Mouse (Mus musculus) midbrain, embryonic 13.5 days (tissue): ENCODE data around the gene Best2. TPM values are rescaled to one million over a fixed set of nuclear protein-coding genes. Genes with fewer than 3 reads are reported as not detected.

Experiments used
- ATAC-seq: fragments of 200-750 bp; cut with Nextera tagmentation; 2 replicates; pipeline ENCODE4 v1.8.0; 2017; ENCODE audit warnings: mild to moderate bottlenecking, moderate TSS enrichment, moderate library complexity
- H3K27ac ChIP-seq: fragments of 300-500 bp; sonication (generic); 2 replicates; pipeline ENCODE4 v1.5.1; 2015; ENCODE audit warnings: inconsistent platforms, mild to moderate bottlenecking, moderate library complexity
- H3K27me3 ChIP-seq: fragments of 300-500 bp; sonication (generic); 2 replicates; pipeline ENCODE4 v1.6.1; 2015; ENCODE audit warnings: mild to moderate bottlenecking, inconsistent platforms
- H3K36me3 ChIP-seq: fragments of 300-500 bp; sonication (generic); 2 replicates; pipeline ENCODE4 v1.6.1; 2015; ENCODE audit warnings: mild to moderate bottlenecking, inconsistent platforms
- H3K4me1 ChIP-seq: fragments of 300-500 bp; sonication (generic); replicated peaks from 2 replicates; pipeline ENCODE4 v1.6.1; 2015; ENCODE audit warnings: inconsistent platforms
- H3K4me2 ChIP-seq: fragments of 300-500 bp; sonication (generic); replicated peaks from 2 replicates; pipeline ENCODE4 v1.6.1; 2015; ENCODE audit warnings: moderate library complexity, mild to moderate bottlenecking, inconsistent platforms
- H3K4me3 ChIP-seq: fragments of 300-500 bp; sonication (generic); replicated peaks from 2 replicates; pipeline ENCODE4 v1.5.1; 2015; ENCODE audit warnings: mild to moderate bottlenecking, inconsistent platforms
- H3K9ac ChIP-seq: fragments of 300-500 bp; sonication (generic); replicated peaks from 2 replicates; pipeline ENCODE4 v1.6.1; 2015; ENCODE audit warnings: mild to moderate bottlenecking, inconsistent platforms
- H3K9me3 ChIP-seq: fragments of 300-500 bp; sonication (generic); 2 replicates; pipeline ENCODE4 v1.6.1; 2016; ENCODE audit warnings: mild to moderate bottlenecking, inconsistent platforms
- WGBS: fragments of 180-500 bp; shearing (Covaris S2); methylation state at CpG from one replicate; pipeline ENCODE4 v1.1.7; 2015; 5-methylcytosine and 5-hydroxymethylcytosine counted together
- microRNA-seq: library from miRNA; unstranded; fragments of <30 nt; microRNA quantifications from one replicate; pipeline ENCODE4, GENCODE M21; 2016
- polyA plus RNA-seq: library from polyadenylated mRNA; unstranded; fragments of >200 nt; fragmentation: Nextera tagmentation; extraction: Ambion mirVana; gene quantifications from 2 replicates; pipeline ENCODE4 v1.2.1, GENCODE M21; 2015

Gene Best2
- polyA plus RNA-seq, 1 experiment from 2014 or later, result not detected

DNA sequence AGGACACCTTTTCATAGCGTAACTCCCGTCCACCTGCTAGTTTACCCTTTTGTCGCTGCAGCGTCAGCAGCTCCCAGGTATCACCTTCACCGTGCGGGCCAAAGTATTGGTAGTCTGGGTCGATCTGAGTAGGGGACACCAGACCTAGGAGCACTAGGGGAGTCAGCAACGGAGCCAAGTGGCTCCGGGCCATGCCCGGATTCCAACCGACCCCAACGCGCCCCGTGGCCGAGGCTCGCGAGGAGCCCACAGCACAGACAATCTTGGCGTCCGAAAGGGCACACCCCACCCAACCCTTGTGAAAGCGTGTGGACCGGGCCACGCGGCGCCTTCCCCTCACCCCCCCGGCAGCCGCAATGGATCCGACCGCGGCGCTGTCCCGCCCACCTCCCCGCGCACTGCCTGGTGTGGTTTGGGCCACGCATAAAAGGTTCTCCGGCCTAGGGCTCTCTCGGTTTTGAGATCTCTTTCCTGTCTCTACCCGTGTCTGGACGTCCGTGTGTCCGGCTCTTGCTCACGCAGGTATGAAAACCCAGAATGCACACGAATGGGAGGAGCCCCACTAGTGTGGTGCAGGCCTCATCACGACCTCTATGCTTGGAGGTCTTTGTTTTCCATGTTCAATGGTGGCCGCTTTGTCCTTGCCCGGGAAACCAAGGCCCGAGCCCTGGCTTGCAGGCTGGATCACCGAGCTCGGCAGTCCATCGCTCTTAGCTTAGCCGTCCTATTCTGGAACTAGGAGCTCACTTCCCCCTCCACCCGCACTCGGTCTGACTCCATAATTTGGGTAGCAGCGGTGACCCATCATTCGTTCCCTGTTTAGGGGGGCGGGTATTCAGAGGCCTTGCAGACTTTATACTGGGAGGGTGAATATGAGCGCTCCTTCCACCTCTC, 44.8 kb downstream of the Best2 start, which contains the start of the genes Gm49661, Prdx2 and Rnaseh2a:
TSS of gene Gm49661 (minus strand) at position 193 of the 894 bp plus-strand sequence.
TSS of gene Prdx2 (plus strand) at position 347 of the 894 bp plus-strand sequence.
TSS of gene Rnaseh2a (minus strand) at position 527 of the 894 bp plus-strand sequence.
- H3K27ac ChIP-seq, result peak within 1 kb of the TSS; percentile 85
- H3K27me3 ChIP-seq, result no peaks in the 10 kb centered on the region
- peaks cover 56% of the 10 kb centered on the region for H3K4me1 ChIP-seq
- peak within 1 kb of the TSS; percentile 96 for H3K9ac ChIP-seq
- under 1% methylated on average over 56 of the region's 56 CpGs for WGBS
- peak within 1 kb of the TSS; percentile 88 for H3K4me2 ChIP-seq
- ATAC-seq, result peak; percentile 75
- H3K4me3 ChIP-seq, result peak within 1 kb of the TSS; percentile 77
- peaks cover 36% of the 10 kb centered on the region for H3K36me3 ChIP-seq
- H3K9me3 ChIP-seq, result no peaks in the 10 kb centered on the region

GRCm38 (mm10) chr8:84968650-84969049, 45.7 kb downstream of the Best2 start:
- peaks cover 54% of the 10 kb centered on the region for H3K4me1 ChIP-seq
- 30% methylated on average over 2 of the region's 2 CpGs for WGBS

DNA sequence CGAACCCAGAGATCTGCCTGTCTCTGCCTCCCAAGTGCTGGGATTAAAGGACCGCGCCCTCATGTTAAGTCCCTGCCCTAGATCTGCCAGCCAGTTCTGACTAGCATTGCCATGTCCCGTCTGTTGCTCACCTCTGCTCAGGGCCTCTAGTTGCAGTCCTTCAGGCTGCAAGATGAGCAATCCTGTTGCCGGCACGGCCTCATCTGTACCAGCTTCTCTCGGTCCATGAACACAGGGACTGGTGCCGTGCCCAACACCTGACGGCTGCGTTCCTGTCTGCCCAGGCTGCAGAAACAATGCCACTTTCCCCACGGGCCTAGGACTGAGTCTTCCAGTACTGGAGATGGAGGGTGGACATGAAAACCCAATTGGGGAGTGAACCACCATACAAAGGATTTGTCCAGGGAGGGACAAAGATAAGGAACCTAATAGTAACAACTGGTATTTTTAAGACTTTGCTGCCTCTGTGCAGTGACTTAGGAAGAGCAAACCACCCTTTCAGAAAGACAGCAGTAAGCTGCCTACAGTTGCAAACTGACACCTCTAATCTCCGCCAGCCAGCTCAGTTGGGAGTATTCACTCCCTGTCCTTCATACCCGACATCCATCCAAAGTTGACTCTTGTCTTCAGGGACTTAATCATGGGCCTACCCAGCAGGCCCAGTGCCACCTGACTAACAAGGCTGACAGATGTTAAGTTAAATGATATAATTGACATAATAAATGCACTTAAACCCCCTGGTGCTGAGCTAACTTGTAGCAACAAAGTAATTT, 46.6 kb downstream of the Best2 start:
- Histone ChIP-seq H3K4me1 (peaks cover 54% of the 10 kb centered on the region), H3K27ac (no peak overlapping the region), H3K4me2 (no peak overlapping the region; the same call in 1 of the 2 replicates), H3K4me3 (no peak overlapping the region), H3K27me3 (no peaks in the 10 kb centered on the region), H3K9ac (no peak overlapping the region), H3K9me3 (no peaks in the 10 kb centered on the region), H3K36me3 (peaks cover 19% of the 10 kb centered on the region)
- 85% methylated on average over 13 of the region's 13 CpGs for WGBS
- ATAC-seq, result no peak

More at GRCm38 (mm10) chr8:84968650-84969049, 45.7 kb downstream of the Best2 start:
- ATAC-seq, result no peak
- no peaks in the 10 kb centered on the region for H3K9me3 ChIP-seq
- H3K4me3 ChIP-seq, result peak overlapping the region; percentile 77
- H3K9ac ChIP-seq, result peak overlapping the region; percentile 96
- peak overlapping the region; percentile 88 for H3K4me2 ChIP-seq
- H3K27me3 ChIP-seq, result no peaks in the 10 kb centered on the region
- peak overlapping the region; percentile 85 for H3K27ac ChIP-seq
- peaks cover 28% of the 10 kb centered on the region for H3K36me3 ChIP-seq

- H3K4me2 ChIP-seq, result peak overlapping the region; percentile 92; the same call in 1 of the 2 replicates
- H3K9ac ChIP-seq, result no peak overlapping the region
Observed at GRCm38 (mm10) chr8:84966603-84967002, 47.7 kb downstream of the Best2 start.

GRCm38 (mm10) chr8:84965731-84966291, 48.5 kb downstream of the Best2 start:
- Histone ChIP-seq H3K9me3 (no peaks in the 10 kb centered on the region), H3K4me1 (peaks cover 38% of the 10 kb centered on the region), H3K36me3 (0 out of 2 replicates have a peak, but pooled peaks cover 5% of the 10 kb centered on the region), H3K9ac (peak overlapping the region; percentile 76), H3K4me3 (peak overlapping the region; percentile 68), H3K27ac (peak overlapping the region; percentile 56), H3K4me2 (peak overlapping the region; percentile 92), H3K27me3 (no peaks in the 10 kb centered on the region)
- under 1% methylated on average over 41 of the region's 41 CpGs for WGBS
- ATAC-seq, result peak; percentile 77

More at GRCm38 (mm10) chr8:84966603-84967002, 47.7 kb downstream of the Best2 start:
- no peaks in the 10 kb centered on the region for H3K27me3 ChIP-seq
- peaks cover 46% of the 10 kb centered on the region for H3K4me1 ChIP-seq
- H3K27ac ChIP-seq, result 0 out of 2 replicates have a peak overlapping the region, but pooled peaks have one; percentile 10
- no peaks in the 10 kb centered on the region for H3K9me3 ChIP-seq
- ATAC-seq, result no peak
- H3K36me3 ChIP-seq, result peaks cover 9% of the 10 kb centered on the region
- 69% methylated on average over 3 of the region's 3 CpGs for WGBS
- peak overlapping the region; percentile 68; the same call in 1 of the 2 replicates for H3K4me3 ChIP-seq

- peaks cover 11% of the 10 kb centered on the region; the same call in 1 of the 2 replicates for H3K36me3 ChIP-seq
- H3K27me3 ChIP-seq, result no peaks in the 10 kb centered on the region
- no peaks in the 10 kb centered on the region for H3K9me3 ChIP-seq
- no peak overlapping the region for H3K27ac ChIP-seq
- peaks cover 32% of the 10 kb centered on the region for H3K4me1 ChIP-seq
- ATAC-seq, result no peak
- no peak overlapping the region for H3K4me3 ChIP-seq
- no peak overlapping the region for H3K4me2 ChIP-seq
- 89% methylated on average over 4 of the region's 4 CpGs for WGBS
- H3K9ac ChIP-seq, result no peak overlapping the region
Observed at GRCm38 (mm10) chr8:84963952-84964351, 50.4 kb downstream of the Best2 start.

DNA sequence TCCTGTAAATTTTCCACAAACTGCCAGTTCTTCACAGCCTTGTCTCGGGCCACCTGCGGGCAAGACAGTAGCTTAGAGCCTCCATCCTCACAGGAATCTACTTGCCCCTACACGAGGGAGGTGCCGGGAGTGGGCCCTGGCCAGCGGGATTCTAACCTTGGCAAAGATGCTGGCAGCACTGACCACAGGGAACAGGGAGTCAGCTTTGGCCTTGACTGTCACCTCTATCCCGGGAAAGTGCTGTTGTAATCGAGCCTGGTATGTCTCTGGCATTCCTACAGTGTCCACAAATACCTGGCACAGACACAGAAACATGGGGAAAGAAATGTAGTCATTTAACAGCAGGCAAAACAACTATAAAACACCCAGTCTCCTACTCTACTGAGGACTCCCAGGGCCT, 54.5 kb downstream of the Best2 start:
- Histone ChIP-seq H3K9ac (0 out of 2 replicates have a peak overlapping the region, but pooled peaks have one; percentile 20), H3K4me3 (no peak overlapping the region), H3K4me2 (no peak overlapping the region), H3K36me3 (peaks cover 24% of the 10 kb centered on the region), H3K9me3 (no peaks in the 10 kb centered on the region), H3K27me3 (no peaks in the 10 kb centered on the region), H3K27ac (no peak overlapping the region), H3K4me1 (peaks cover under 1% of the 10 kb centered on the region)
- 94% methylated on average over 7 of the region's 7 CpGs for WGBS
- no peak for ATAC-seq

Small RNA genes within 50 kb of the gene (microRNA-seq; reads per million reads assigned to microRNA genes)
- 1.0 reads per million for gene Mir7070

Other genes with a start within 250 kb of the Best2 start
- gene Nfix, start 214.2 kb downstream of the Best2 start, polyA plus RNA-seq, result 22.4 and 28.4 TPM in 2 replicates
- 8.8 and 8.9 TPM in 2 replicates for gene Dand5, start 191.7 kb downstream of the Best2 start, polyA plus RNA-seq
- 34.5 and 36.3 TPM in 2 replicates for gene Gadd45gip1, start 183.0 kb downstream of the Best2 start, polyA plus RNA-seq
- 84.8 and 88.8 TPM in 2 replicates for gene Rad23a, start 173.9 kb downstream of the Best2 start, polyA plus RNA-seq
- gene Calr, start 167.6 kb downstream of the Best2 start, polyA plus RNA-seq, result 599 and 642 TPM in 2 replicates
- 113 and 122 TPM in 2 replicates for gene Farsa, start 157.5 kb downstream of the Best2 start, polyA plus RNA-seq
- gene Syce2, start 142.4 kb downstream of the Best2 start, polyA plus RNA-seq, result 23.6 and 24.8 TPM in 2 replicates
- gene Gcdh, start 120.6 kb downstream of the Best2 start, polyA plus RNA-seq, result 31.7 and 34.3 TPM in 2 replicates
- 0.55 and 0.97 TPM in 2 replicates for gene Klf1, start 112.6 kb downstream of the Best2 start, polyA plus RNA-seq
- gene Dnase2a, start 106.0 kb downstream of the Best2 start, polyA plus RNA-seq, result 6.0 and 6.2 TPM in 2 replicates
- 55.6 and 56.1 TPM in 2 replicates for gene Mast1, start 77.2 kb downstream of the Best2 start, polyA plus RNA-seq
- 1.9 and 2.7 TPM in 2 replicates for gene Rtbdn, start 67.5 kb downstream of the Best2 start, polyA plus RNA-seq
- gene Gm49661, start 45.1 kb downstream of the Best2 start, polyA plus RNA-seq, result not detected in 2 replicates
- gene Prdx2, start 44.9 kb downstream of the Best2 start, polyA plus RNA-seq, result 1,603 and 1,658 TPM in 2 replicates
- gene Rnaseh2a, start 44.8 kb downstream of the Best2 start, polyA plus RNA-seq, result 66.5 and 68.6 TPM in 2 replicates
- gene Junb, start 35.8 kb downstream of the Best2 start, polyA plus RNA-seq, result 3.5 and 6.1 TPM in 2 replicates
- 23.5 and 23.8 TPM in 2 replicates for gene Hook2, start 23.9 kb downstream of the Best2 start, polyA plus RNA-seq
- 151 and 154 TPM in 2 replicates for gene Asna1, start 10.8 kb upstream of the Best2 start, polyA plus RNA-seq
- 135 and 153 TPM in 2 replicates for gene Trir, start 12.3 kb upstream of the Best2 start, polyA plus RNA-seq
- 51.7 and 56.8 TPM in 2 replicates for gene Tnpo2, start 22.4 kb upstream of the Best2 start, polyA plus RNA-seq
- gene Fbxw9, start 45.5 kb upstream of the Best2 start, polyA plus RNA-seq, result 61.7 and 64.3 TPM in 2 replicates
- gene Gm5741, start 53.5 kb upstream of the Best2 start, polyA plus RNA-seq, result 0.83 TPM in 1 of 2 replicates, not detected in the other
- 90.0 and 93.2 TPM in 2 replicates for gene Dhps, start 57.2 kb upstream of the Best2 start, polyA plus RNA-seq
- 134 and 137 TPM in 2 replicates for gene Wdr83os, start 66.2 kb upstream of the Best2 start, polyA plus RNA-seq
- gene Wdr83, start 66.8 kb upstream of the Best2 start, polyA plus RNA-seq, result 64.1 and 68.8 TPM in 2 replicates
- gene Man2b1, start 68.7 kb upstream of the Best2 start, polyA plus RNA-seq, result 16.6 and 17.3 TPM in 2 replicates
- 2.6 and 2.9 TPM in 2 replicates for gene Zfp791, start 108.6 kb upstream of the Best2 start, polyA plus RNA-seq
- not detected in 2 replicates for gene Cks1brt, start 137.4 kb upstream of the Best2 start, polyA plus RNA-seq
- not detected in 2 replicates for gene Olfr371, start 211.5 kb upstream of the Best2 start, polyA plus RNA-seq